Mouse (Mus musculus) forebrain, postnatal 0 days (tissue): ENCODE results near the gene Ccr4. TPM values are rescaled to one million over a fixed set of nuclear protein-coding genes. Genes with fewer than 3 reads are reported as not detected.

Experiments
- ATAC-seq: fragments of 200-750 bp; cut with Nextera tagmentation; 2 replicates; pipeline ENCODE4 v1.8.0; 2017; ENCODE audit warnings: mild to moderate bottlenecking, moderate library complexity
- DNase-seq: peaks from one replicate; pipeline ENCODE4 v3.0.0-alpha.2; 2015
- H3K27ac ChIP-seq: fragments of 300-500 bp; sonication (generic); 2 replicates; pipeline ENCODE4 v1.5.1; 2014; ENCODE audit warnings: low read depth, mild to moderate bottlenecking, antibody characterized with exemption, low read length, moderate library complexity, mixed read lengths
- H3K27me3 ChIP-seq: fragments of 300-500 bp; sonication (generic); 2 replicates; pipeline ENCODE4 v1.6.1; 2014; ENCODE audit warnings: mild to moderate bottlenecking, low read length, mixed read lengths; ENCODE audit not compliant: insufficient read depth
- H3K36me3 ChIP-seq: fragments of 300-500 bp; sonication (generic); 2 replicates; pipeline ENCODE4 v1.6.1; 2014; ENCODE audit warnings: mild to moderate bottlenecking, moderate library complexity; ENCODE audit not compliant: insufficient read depth
- H3K4me1 ChIP-seq: fragments of 300-500 bp; sonication (generic); 2 replicates; pipeline ENCODE4 v1.6.1; 2014; ENCODE audit warnings: antibody characterized with exemption; ENCODE audit not compliant: insufficient read depth
- H3K4me2 ChIP-seq: fragments of 300-500 bp; sonication (generic); 2 replicates; pipeline ENCODE4 v1.6.1; 2014; ENCODE audit warnings: low read depth, mild to moderate bottlenecking, moderate library complexity
- H3K4me3 ChIP-seq: fragments of 300-500 bp; sonication (generic); 2 replicates; pipeline ENCODE4 v1.5.1; 2014; ENCODE audit warnings: low read depth, low read length, mixed read lengths
- H3K9ac ChIP-seq: fragments of 300-500 bp; sonication (generic); 2 replicates; pipeline ENCODE4 v1.6.1; 2014; ENCODE audit warnings: mild to moderate bottlenecking
- H3K9me3 ChIP-seq: fragments of 300-500 bp; sonication (generic); 2 replicates; pipeline ENCODE4 v1.6.1; 2016; ENCODE audit warnings: low read length
- CTCF ChIP-seq: sonication (generic); IDR thresholded peaks from 2 replicates; pipeline ENCODE4 v1.5.1; 2016; ENCODE audit warnings: antibody characterized with exemption, control low read depth, low read depth
- WGBS: fragments of 180-500 bp; shearing (Covaris S2); extraction: QIAGEN DNeasy Blood & Tissue Kit; methylation state at CpG from one replicate; pipeline ENCODE4 v1.1.7; 2014; 5-methylcytosine and 5-hydroxymethylcytosine counted together
- polyA plus RNA-seq: library from polyadenylated mRNA; unstranded; fragments of >200 nt; fragmentation: Nextera tagmentation; extraction: Ambion mirVana; gene quantifications from 2 replicates; pipeline ENCODE4 v1.2.1, GENCODE M21; 2015
- total RNA-seq: library from RNA; depleted of rRNA; stranded (reverse); fragments of >200 nt; gene quantifications from 2 replicates; pipeline ENCODE4 v1.2.3, GENCODE M21; 2014

The Ccr4 gene
- total and polyA plus RNA-seq, 2 experiments from 2014 or later: not detected

GRCm38 (mm10) chr9:114458436-114458835 lies 46.3 kb downstream of the Ccr4 start:
- no peak for DNase-seq
- Histone ChIP-seq H3K4me1 (no peaks in the 10 kb centered on the region), H3K9me3 (no peaks in the 10 kb centered on the region), H3K9ac (no peak overlapping the region), H3K4me2 (no peak overlapping the region), H3K27me3 (no peaks in the 10 kb centered on the region), H3K4me3 (no peak overlapping the region), H3K27ac (no peak overlapping the region), H3K36me3 (peaks cover 12% of the 10 kb centered on the region; the same call in 1 of the 2 replicates)
- WGBS: 85% methylated on average over 3 of the region's 3 CpGs
- no peak for ATAC-seq
- TF ChIP-seq CTCF: no peak

- H3K9me3 ChIP-seq: no peaks in the 10 kb centered on the region
- no peak overlapping the region for H3K9ac ChIP-seq
- H3K27me3 ChIP-seq: no peaks in the 10 kb centered on the region
- no peak overlapping the region for H3K27ac ChIP-seq
- no peak for TF ChIP-seq CTCF
- ATAC-seq (no peak), DNase-seq (no peak)
- no peaks in the 10 kb centered on the region for H3K4me1 ChIP-seq
- H3K4me3 ChIP-seq: no peak overlapping the region
- H3K4me2 ChIP-seq: no peak overlapping the region
- 95% methylated on average over 2 of the region's 2 CpGs for WGBS
- peaks cover 12% of the 10 kb centered on the region; the same call in 1 of the 2 replicates for H3K36me3 ChIP-seq
Observed at GRCm38 (mm10) chr9:114455420-114455819, 49.3 kb downstream of the Ccr4 start.

- 92% methylated on average over 6 of the region's 6 CpGs for WGBS
- no peaks in the 10 kb centered on the region for H3K9me3 ChIP-seq
- DNase-seq (no peak), ATAC-seq (no peak)
- no peaks in the 10 kb centered on the region for H3K27me3 ChIP-seq
- H3K4me2 ChIP-seq: no peak overlapping the region
- peaks cover 11% of the 10 kb centered on the region; the same call in 1 of the 2 replicates for H3K36me3 ChIP-seq
- H3K4me3 ChIP-seq: no peak overlapping the region
- H3K9ac ChIP-seq: no peak overlapping the region
- no peak for TF ChIP-seq CTCF
- no peak overlapping the region for H3K27ac ChIP-seq
- H3K4me1 ChIP-seq: no peaks in the 10 kb centered on the region
Observed at GRCm38 (mm10) chr9:114452418-114452817, 52.3 kb downstream of the Ccr4 start.

GRCm38 (mm10) chr9:114451615-114452014 lies 53.1 kb downstream of the Ccr4 start:
- no peaks in the 10 kb centered on the region for H3K27me3 ChIP-seq
- ATAC-seq (no peak), DNase-seq (no peak)
- H3K27ac ChIP-seq: no peak overlapping the region
- H3K9ac ChIP-seq: no peak overlapping the region
- 63% methylated on average over 7 of the region's 7 CpGs for WGBS
- no peaks in the 10 kb centered on the region for H3K4me1 ChIP-seq
- no peak for TF ChIP-seq CTCF
- 0 out of 2 replicates have a peak, but pooled peaks cover 6% of the 10 kb centered on the region for H3K36me3 ChIP-seq
- H3K9me3 ChIP-seq: no peaks in the 10 kb centered on the region
- no peak overlapping the region for H3K4me2 ChIP-seq
- no peak overlapping the region for H3K4me3 ChIP-seq

- H3K36me3 ChIP-seq: no peaks in the 10 kb centered on the region
- H3K27me3 ChIP-seq: no peaks in the 10 kb centered on the region
- H3K4me2 ChIP-seq: no peak overlapping the region
- no peak overlapping the region for H3K9ac ChIP-seq
- WGBS: 91% methylated on average over 13 of the region's 13 CpGs
- no peak for DNase-seq
- no peak for TF ChIP-seq CTCF
- no peak overlapping the region for H3K4me3 ChIP-seq
- no peak overlapping the region for H3K27ac ChIP-seq
- no peak for ATAC-seq
- no peaks in the 10 kb centered on the region for H3K4me1 ChIP-seq
- no peaks in the 10 kb centered on the region for H3K9me3 ChIP-seq
Observed at GRCm38 (mm10) chr9:114449120-114449754, 55.5 kb downstream of the Ccr4 start.

- 88% methylated on average over 5 of the region's 5 CpGs for WGBS
- DNase-seq (no peak), ATAC-seq (no peak)
- Histone ChIP-seq H3K4me3 (no peak overlapping the region), H3K27ac (no peak overlapping the region), H3K9ac (no peak overlapping the region), H3K4me2 (no peak overlapping the region), H3K27me3 (no peaks in the 10 kb centered on the region), H3K9me3 (no peaks in the 10 kb centered on the region), H3K36me3 (no peaks in the 10 kb centered on the region), H3K4me1 (no peaks in the 10 kb centered on the region)
- no peak for TF ChIP-seq CTCF
Observed at GRCm38 (mm10) chr9:114448700-114449099, 56.0 kb downstream of the Ccr4 start.

- no peaks in the 10 kb centered on the region for H3K9me3 ChIP-seq
- TF ChIP-seq CTCF: no peak
- no peak overlapping the region for H3K9ac ChIP-seq
- H3K36me3 ChIP-seq: no peaks in the 10 kb centered on the region
- no peaks in the 10 kb centered on the region for H3K27me3 ChIP-seq
- no peak overlapping the region for H3K4me2 ChIP-seq
- no peaks in the 10 kb centered on the region for H3K4me1 ChIP-seq
- 89% methylated on average over 8 of the region's 8 CpGs for WGBS
- no peak overlapping the region for H3K4me3 ChIP-seq
- no peak overlapping the region for H3K27ac ChIP-seq
- DNase-seq: no peak
- no peak for ATAC-seq
Observed at GRCm38 (mm10) chr9:114446887-114447286, 57.8 kb downstream of the Ccr4 start.
